Mouse (Mus musculus) left cerebral cortex, adult 2 months (tissue): ENCODE results near the gene Ackr3. TPM values are rescaled to one million over a fixed set of nuclear protein-coding genes. Genes with fewer than 3 reads are reported as not detected.
A peak's percentile ranks its signal among the peaks of the same experiment; 100 is the strongest.

ENCODE experiments used
- DNase-seq, 2 experiments: peaks; one replicate each; pipeline ENCODE4 v3.0.0; 2021 to 2022; ENCODE audit warnings: low spot score in 2 of 2, mixed read lengths in 1 of 2; ENCODE audit errors: extremely low spot score in 1 of 2
- H3K27ac ChIP-seq: fragments of 200-600 bp; 2 replicates; pipeline ENCODE4 v1.8.1; 2022
- H3K4me3 ChIP-seq: fragments of 200-600 bp; 2 replicates; pipeline ENCODE4 v1.8.1; 2022
- CTCF ChIP-seq: fragments of 200-600 bp; IDR thresholded peaks from 2 replicates; pipeline ENCODE4 v1.8.1; 2022; ENCODE audit warnings: antibody characterized with exemption, mild to moderate bottlenecking, moderate library complexity
- intact Hi-C: fragments of 180-260 bp; cut with DNase I; formaldehyde crosslinking; loops from one replicate; pipeline ENCODE4 v1.15.1; 2025
- total RNA-seq, 2 experiments: library from RNA; stranded (reverse); gene quantifications; 2 replicates each; pipeline ENCODE4 v1.2.3; 2021

Ackr3 gene
- total RNA-seq, 2 experiments from 2014 or later: 7.4 to 9.9 TPM

DNA sequence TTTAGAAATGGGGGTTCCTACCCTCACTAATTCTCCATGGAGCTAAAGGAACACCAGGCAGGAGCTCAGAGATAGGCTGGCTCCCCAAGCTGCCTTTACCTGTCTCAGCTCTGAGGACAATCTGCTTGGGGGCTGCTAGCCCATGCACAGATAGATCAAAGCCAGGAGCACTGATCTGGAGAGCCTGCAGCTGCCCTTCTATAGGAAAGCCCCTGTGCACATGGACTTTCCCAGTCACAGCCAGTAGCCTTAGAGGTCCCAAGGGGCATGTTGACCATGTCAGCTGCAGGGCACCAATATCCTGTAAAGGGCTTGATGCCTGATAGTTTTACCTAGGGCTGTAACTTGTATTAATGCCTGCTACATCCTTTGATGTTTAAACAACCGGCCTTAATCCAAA, 12.6 kb downstream of the Ackr3 start:
- no peak overlapping the region for H3K27ac ChIP-seq
- TF ChIP-seq CTCF: no peak
- H3K4me3 ChIP-seq: no peak overlapping the region
- DNase-seq: no peak
- intact Hi-C loops: no loop called here

DNA sequence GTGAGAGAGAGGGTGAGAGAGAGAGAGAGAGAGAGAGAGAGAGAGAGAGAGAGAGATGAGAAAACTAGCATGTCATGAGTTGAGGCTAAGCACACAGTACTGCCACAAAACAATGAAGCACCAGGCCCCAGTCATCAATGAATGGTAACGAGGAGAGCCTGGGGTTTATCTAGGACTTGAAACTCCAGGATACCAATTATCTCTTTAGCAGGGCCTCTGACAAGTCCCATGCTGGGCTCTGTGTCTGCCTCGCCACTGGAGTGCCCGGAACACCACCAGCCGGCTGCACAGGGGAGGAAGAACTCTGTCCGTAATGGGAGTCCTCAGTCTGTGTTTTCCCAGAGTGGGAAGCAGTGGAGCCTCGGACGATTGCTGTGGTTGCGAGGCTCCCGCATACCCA, 16.5 kb downstream of the Ackr3 start:
- no peak for TF ChIP-seq CTCF
- no peak for DNase-seq
- Histone ChIP-seq H3K27ac (no peak overlapping the region), H3K4me3 (no peak overlapping the region)
- intact Hi-C loops: no loop called here

GRCm38 (mm10) chr1:90220844-90221243, 17.1 kb downstream of the Ackr3 start:
- no peak for DNase-seq
- no peak for TF ChIP-seq CTCF
- Histone ChIP-seq H3K4me3 (no peak overlapping the region), H3K27ac (no peak overlapping the region)
- intact Hi-C loops: no loop called here

DNA sequence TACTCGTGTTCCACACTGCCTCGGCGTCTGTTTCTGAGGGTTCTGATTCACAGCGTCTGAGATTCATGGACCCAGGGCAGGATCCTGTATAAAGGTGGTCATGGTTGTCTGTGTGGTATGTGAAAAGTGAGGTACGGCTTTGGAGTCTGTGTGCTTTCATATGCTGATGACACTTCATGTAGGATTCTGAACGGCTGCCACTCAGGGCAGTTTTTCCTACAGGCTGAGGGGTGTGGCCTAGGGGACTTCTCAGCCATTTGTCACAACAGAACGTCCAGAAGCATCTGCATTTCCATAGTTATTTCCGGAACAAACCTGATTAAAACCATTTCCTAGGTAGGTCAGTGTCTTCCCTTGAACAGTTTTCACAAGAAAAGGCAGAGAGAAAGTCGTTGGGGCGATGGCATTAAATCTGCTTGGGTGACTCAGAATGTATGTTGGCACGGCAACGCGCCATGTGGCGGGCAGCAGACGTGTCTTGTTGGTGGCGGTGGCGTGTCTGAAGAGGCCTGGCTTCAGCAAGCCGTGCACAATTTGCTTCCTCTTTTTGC, 18.1 kb downstream of the Ackr3 start:
- H3K27ac ChIP-seq: peak overlapping the region; percentile 72
- peak; percentile 65 to 79 for DNase-seq
- intact Hi-C loops: loop anchor here (2.0 kb wide), 1 partner anchor 55 kb away; no protein-coding TSS in a partner anchor
- TF ChIP-seq CTCF: no peak
- no peak overlapping the region for H3K4me3 ChIP-seq

DNA sequence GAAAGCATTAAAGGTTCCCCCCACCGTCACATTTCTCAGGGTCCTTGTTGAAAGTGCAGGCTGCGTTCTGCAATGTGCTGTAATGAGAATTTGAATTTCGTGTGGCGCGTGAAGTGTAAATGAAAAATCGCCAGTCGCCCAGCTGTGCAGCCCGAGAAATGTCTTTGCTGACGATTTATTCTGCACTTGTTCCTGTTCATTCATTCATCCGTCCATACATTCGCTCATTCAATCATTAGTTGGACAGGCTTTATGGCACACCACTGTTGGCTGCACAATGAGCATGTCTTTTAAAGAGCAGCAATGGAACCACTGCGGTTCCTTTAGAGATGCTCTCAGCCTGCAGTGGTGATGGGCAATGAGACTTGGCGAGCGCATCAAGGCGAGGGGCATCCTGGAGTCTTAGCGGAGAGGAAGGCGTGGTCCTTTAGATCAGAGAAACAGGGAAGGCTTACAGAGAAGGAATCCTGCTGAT, 18.7 kb downstream of the Ackr3 start:
- intact Hi-C loops: loop anchor here (2.0 kb wide), 1 partner anchor 54 kb away; no protein-coding TSS in a partner anchor
- H3K4me3 ChIP-seq: no peak overlapping the region
- DNase-seq: no peak
- H3K27ac ChIP-seq: peak overlapping the region; percentile 29; the same call in 1 of the 2 replicates
- no peak for TF ChIP-seq CTCF

GRCm38 (mm10) chr1:90223006-90223405, 19.2 kb downstream of the Ackr3 start:
- intact Hi-C loops: loop anchor here (2.0 kb wide), 1 partner anchor 54 kb away; no protein-coding TSS in a partner anchor
- no peak for DNase-seq
- TF ChIP-seq CTCF: no peak
- no peak overlapping the region for H3K4me3 ChIP-seq
- H3K27ac ChIP-seq: no peak overlapping the region

DNA sequence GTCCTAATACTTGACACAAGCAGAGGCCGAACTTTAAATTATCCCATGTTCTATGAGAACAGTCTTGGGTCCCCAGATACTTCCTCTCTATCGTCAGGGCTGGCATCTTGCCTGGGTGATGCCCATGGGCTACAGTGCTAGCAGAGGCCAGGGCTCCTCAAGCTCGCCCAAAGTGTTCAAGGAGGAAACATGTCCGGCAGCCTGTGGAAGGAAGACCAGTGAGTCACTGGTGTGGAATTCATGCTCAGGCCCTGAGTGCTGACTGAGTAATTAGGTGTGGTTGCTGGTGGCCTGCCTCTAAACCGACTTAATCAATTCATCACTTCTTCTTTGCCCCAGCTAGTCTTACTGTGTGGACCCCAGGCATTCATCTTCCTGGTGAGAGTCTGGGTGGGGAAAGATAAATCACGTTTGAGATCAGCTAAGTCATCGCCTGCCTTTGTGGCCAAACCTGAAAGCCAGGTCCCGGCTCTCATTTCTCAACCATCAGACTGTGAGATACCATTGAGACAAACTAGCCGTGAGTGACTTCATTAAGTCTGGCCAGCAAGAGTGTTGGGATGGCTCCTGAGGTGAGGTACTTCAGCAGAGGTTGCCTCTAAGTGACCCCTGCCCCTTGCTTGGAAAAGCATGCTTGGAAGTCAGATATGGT, 21.9 kb downstream of the Ackr3 start:
- DNase-seq: no peak
- Histone ChIP-seq H3K27ac (no peak overlapping the region), H3K4me3 (no peak overlapping the region)
- intact Hi-C loops: no loop called here
- TF ChIP-seq CTCF: no peak

GRCm38 (mm10) chr1:90227684-90228322, 24.0 kb downstream of the Ackr3 start:
- no peak for DNase-seq
- H3K4me3 ChIP-seq: no peak overlapping the region
- TF ChIP-seq CTCF: no peak
- intact Hi-C loops: no loop called here
- no peak overlapping the region for H3K27ac ChIP-seq

- no peak for DNase-seq
- Histone ChIP-seq H3K4me3 (no peak overlapping the region), H3K27ac (no peak overlapping the region)
- intact Hi-C loops: no loop called here
- no peak for TF ChIP-seq CTCF
Observed at GRCm38 (mm10) chr1:90228323-90228697, 24.5 kb downstream of the Ackr3 start.

- DNase-seq: no peak
- intact Hi-C loops: no loop called here
- H3K27ac ChIP-seq: no peak overlapping the region
- no peak for TF ChIP-seq CTCF
- no peak overlapping the region for H3K4me3 ChIP-seq
Observed at GRCm38 (mm10) chr1:90230611-90231010, 26.8 kb downstream of the Ackr3 start.

GRCm38 (mm10) chr1:90231591-90232490, 28.1 kb downstream of the Ackr3 start:
- no peak for TF ChIP-seq CTCF
- intact Hi-C loops: no loop called here
- no peak for DNase-seq
- no peak overlapping the region for H3K27ac ChIP-seq
- H3K4me3 ChIP-seq: no peak overlapping the region

DNA sequence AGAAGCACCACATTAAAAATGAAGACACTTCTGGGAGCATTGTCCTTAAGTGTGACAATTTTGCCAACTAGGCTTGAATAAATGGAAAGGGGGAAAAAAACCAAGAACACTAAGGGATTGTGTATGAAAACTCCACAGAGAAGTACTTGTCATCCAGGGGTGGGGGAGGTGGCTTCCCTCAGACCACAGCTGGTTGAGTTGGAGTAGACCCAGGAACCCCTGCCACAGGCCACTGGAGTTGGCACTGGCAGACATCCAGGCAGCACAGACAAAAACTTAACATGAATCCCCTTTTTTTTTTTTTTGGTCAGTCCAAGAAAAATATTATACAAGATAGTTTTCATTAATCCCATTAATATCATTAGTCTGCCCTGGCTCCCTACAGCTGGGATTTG, 28.7 kb downstream of the Ackr3 start:
- intact Hi-C loops: no loop called here
- Histone ChIP-seq H3K27ac (no peak overlapping the region), H3K4me3 (no peak overlapping the region)
- no peak for TF ChIP-seq CTCF
- no peak for DNase-seq
